Mouse (Mus musculus) forebrain, embryonic 13.5 days (tissue): Measurements from ENCODE around the gene Zfp655. TPM values are rescaled to one million over a fixed set of nuclear protein-coding genes. Genes with fewer than 3 reads are reported as not detected.
"Not testable (repeated sequence)": the region's sequence is repeated elsewhere in the genome, so short reads cannot be mapped to it uniquely, and the experiment has no call there.

ENCODE experiments used
- ATAC-seq: fragments of 200-750 bp; cut with Nextera tagmentation; 2 replicates; pipeline ENCODE4 v1.8.0; 2017
- H3K27ac ChIP-seq: fragments of 300-500 bp; sonication (generic); 2 replicates; pipeline ENCODE4 v1.5.1; 2015; ENCODE audit warnings: inconsistent platforms, mild to moderate bottlenecking, moderate library complexity
- H3K27me3 ChIP-seq: fragments of 300-500 bp; sonication (generic); 2 replicates; pipeline ENCODE4 v1.6.1; 2015; ENCODE audit warnings: mild to moderate bottlenecking, inconsistent platforms
- H3K36me3 ChIP-seq: fragments of 300-500 bp; sonication (generic); 2 replicates; pipeline ENCODE4 v1.6.1; 2015; ENCODE audit warnings: mild to moderate bottlenecking, inconsistent platforms; ENCODE audit not compliant: poor library complexity, severe bottlenecking
- H3K4me1 ChIP-seq: fragments of 300-500 bp; sonication (generic); 2 replicates; pipeline ENCODE4 v1.6.1; 2015; ENCODE audit warnings: inconsistent platforms
- H3K4me2 ChIP-seq: fragments of 300-500 bp; sonication (generic); 2 replicates; pipeline ENCODE4 v1.6.1; 2015; ENCODE audit warnings: inconsistent platforms, mild to moderate bottlenecking, moderate library complexity
- H3K4me3 ChIP-seq: fragments of 300-500 bp; sonication (generic); 2 replicates; pipeline ENCODE4 v1.5.1; 2015; ENCODE audit warnings: mild to moderate bottlenecking, inconsistent platforms
- H3K9ac ChIP-seq: fragments of 300-500 bp; sonication (generic); 2 replicates; pipeline ENCODE4 v1.6.1; 2015; ENCODE audit warnings: mild to moderate bottlenecking, inconsistent platforms
- H3K9me3 ChIP-seq: fragments of 300-500 bp; sonication (generic); replicated peaks from 2 replicates; pipeline ENCODE4 v1.6.1; 2016; ENCODE audit warnings: inconsistent platforms
- WGBS: fragments of 180-500 bp; shearing (Covaris S2); methylation state at CpG from one replicate; pipeline ENCODE4 v1.1.7; 2015; 5-methylcytosine and 5-hydroxymethylcytosine counted together
- polyA plus RNA-seq: library from polyadenylated mRNA; unstranded; fragments of >200 nt; fragmentation: Nextera tagmentation; extraction: Ambion mirVana; gene quantifications from 2 replicates; pipeline ENCODE4 v1.2.1, GENCODE M21; 2015

The Zfp655 gene
- polyA plus RNA-seq, 1 experiment from 2014 or later, result 38.2 TPM

GRCm38 (mm10) chr5:145226453-145226852 lies 5.1 kb upstream of the Zfp655 start:
- WGBS, result 68% methylated on average over 2 of the region's 2 CpGs
- peaks cover 3% of the 10 kb centered on the region; the same call in 1 of the 2 replicates for H3K4me1 ChIP-seq
- 0 out of 2 replicates have a peak, but pooled peaks cover 3% of the 10 kb centered on the region for H3K27me3 ChIP-seq
- no peak overlapping the region for H3K4me3 ChIP-seq
- no peak overlapping the region for H3K27ac ChIP-seq
- H3K4me2 ChIP-seq, result no peak overlapping the region
- no peaks in the 10 kb centered on the region for H3K9me3 ChIP-seq
- peaks cover 15% of the 10 kb centered on the region for H3K36me3 ChIP-seq
- no peak for ATAC-seq
- no peak overlapping the region for H3K9ac ChIP-seq

DNA sequence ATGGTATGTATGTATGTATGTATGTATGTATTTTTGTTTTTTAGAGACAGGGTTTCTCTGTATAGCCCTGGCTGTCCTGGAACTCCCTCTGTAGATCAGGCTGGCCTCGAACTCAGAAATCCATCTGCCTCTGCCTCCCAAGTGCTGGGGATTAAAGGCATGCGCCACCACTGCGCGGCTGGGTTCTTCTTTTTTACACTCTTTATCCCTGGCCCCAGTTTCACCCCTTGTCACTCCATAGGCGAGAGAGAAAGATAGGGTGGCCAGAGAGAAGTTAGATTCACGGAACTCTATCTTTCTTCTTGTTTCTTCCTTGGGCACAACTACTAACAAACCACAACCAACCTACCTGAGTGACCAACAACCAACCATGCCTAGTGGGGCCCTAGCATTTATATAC lies 2.2 kb upstream of the Zfp655 start:
- H3K27me3 ChIP-seq, H3K4me2 ChIP-seq, H3K9me3 ChIP-seq, H3K4me3 ChIP-seq, ATAC-seq, H3K9ac ChIP-seq, H3K27ac ChIP-seq: not testable (repeated sequence)
- WGBS, result 84% methylated on average over 6 of the region's 6 CpGs
- Histone ChIP-seq H3K4me1 (peaks cover 18% of the 10 kb centered on the region), H3K36me3 (peaks cover 10% of the 10 kb centered on the region)

DNA sequence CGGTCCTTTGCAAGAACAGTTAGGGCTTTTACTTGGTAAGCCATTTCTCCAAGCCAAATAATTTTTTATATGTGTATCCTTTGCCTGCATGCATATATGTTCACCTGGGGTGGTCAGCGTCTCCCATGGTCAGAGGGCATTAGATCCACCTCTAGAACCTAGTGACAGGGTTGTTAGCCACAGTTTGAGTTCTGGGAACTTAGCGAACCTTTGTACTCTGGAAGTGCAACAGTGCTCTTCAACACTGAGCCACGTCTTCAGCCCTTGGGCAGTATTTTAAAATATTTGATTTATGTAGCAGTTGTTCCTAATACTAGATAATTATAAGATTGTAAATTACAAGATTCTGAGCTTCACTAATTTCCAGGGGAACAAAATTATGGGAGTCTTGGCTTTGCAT lies 874 bp upstream of the Zfp655 start:
- Histone ChIP-seq H3K4me1 (peaks cover 18% of the 10 kb centered on the region), H3K36me3 (peaks cover 24% of the 10 kb centered on the region), H3K27me3 (0 out of 2 replicates have a peak, but pooled peaks cover 3% of the 10 kb centered on the region), H3K27ac (no peak overlapping the region), H3K4me2 (peak overlapping the region; percentile 90), H3K4me3 (peak overlapping the region; percentile 97), H3K9ac (peak overlapping the region; percentile 97; the same call in 1 of the 2 replicates), H3K9me3 (no peaks in the 10 kb centered on the region)
- ATAC-seq, result no peak
- 86% methylated on average over 4 of the region's 4 CpGs for WGBS

GRCm38 (mm10) chr5:145231893-145232411 lies 437 bp downstream of the Zfp655 start:
- Histone ChIP-seq H3K4me3 (peak overlapping the region; percentile 97), H3K4me2 (peak overlapping the region; percentile 90), H3K4me1 (peaks cover 18% of the 10 kb centered on the region), H3K27ac (peak overlapping the region; percentile 82), H3K27me3 (0 out of 2 replicates have a peak, but pooled peaks cover 3% of the 10 kb centered on the region), H3K9ac (peak overlapping the region; percentile 97), H3K9me3 (no peaks in the 10 kb centered on the region), H3K36me3 (peaks cover 34% of the 10 kb centered on the region)
- ATAC-seq, result peak; percentile 64
- WGBS, result under 1% methylated on average over 45 of the region's 49 CpGs

DNA sequence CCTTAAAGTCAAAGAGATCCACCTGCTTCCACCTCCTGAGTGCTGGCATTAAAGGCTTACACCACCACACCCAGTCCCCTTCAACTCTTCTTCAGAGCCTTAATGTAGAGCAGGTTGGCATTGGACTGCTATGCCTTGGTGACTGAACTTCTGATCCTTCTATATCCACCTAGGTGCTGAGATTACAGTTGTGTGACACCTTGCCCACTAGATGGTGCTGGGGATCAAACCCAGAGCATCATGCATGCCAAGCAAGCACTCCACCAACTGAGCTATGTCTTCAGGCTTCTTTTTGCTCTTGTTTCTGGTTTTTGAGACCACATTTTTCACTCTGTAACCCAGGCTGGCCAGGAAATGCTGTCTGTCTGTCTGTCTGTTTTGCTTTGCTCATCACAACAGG lies 3.1 kb downstream of the Zfp655 start:
- H3K4me1 ChIP-seq, result peaks cover 18% of the 10 kb centered on the region
- H3K4me3 ChIP-seq, result no peak overlapping the region
- no peaks in the 10 kb centered on the region for H3K27me3 ChIP-seq
- no peak overlapping the region for H3K9ac ChIP-seq
- no peaks in the 10 kb centered on the region for H3K9me3 ChIP-seq
- no peak overlapping the region for H3K4me2 ChIP-seq
- H3K27ac ChIP-seq, result no peak overlapping the region
- H3K36me3 ChIP-seq, result peaks cover 51% of the 10 kb centered on the region
- ATAC-seq, result no peak

DNA sequence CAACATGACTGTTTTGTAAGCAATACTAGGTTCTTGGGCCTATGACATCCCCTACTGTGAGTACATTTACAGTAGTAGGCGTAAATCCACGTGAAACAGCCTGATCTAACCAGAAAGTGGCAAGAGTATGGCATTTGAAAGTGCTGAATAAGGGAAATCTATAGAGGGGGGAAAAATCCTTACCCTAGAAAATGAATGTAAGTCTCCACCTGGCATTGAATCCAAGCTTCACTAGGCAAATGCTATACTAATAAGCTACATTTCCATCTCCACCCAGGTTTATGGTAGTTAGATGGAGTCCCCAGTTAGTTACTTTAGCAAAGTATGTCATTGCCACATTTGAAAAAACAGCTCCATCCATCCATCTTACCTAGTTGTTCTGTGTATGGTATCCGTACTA lies 18.0 kb downstream of the Zfp655 start:
- Histone ChIP-seq H3K36me3 (peaks cover 65% of the 10 kb centered on the region), H3K9me3 (no peaks in the 10 kb centered on the region), H3K27ac (no peak overlapping the region), H3K4me1 (no peaks in the 10 kb centered on the region), H3K9ac (no peak overlapping the region), H3K4me2 (no peak overlapping the region), H3K27me3 (no peaks in the 10 kb centered on the region), H3K4me3 (no peak overlapping the region)
- ATAC-seq, result no peak
- 91% methylated on average over 3 of the region's 3 CpGs for WGBS

- ATAC-seq, result not testable (repeated sequence)
- 91% methylated on average over 2 of the region's 2 CpGs for WGBS
These were observed 42.1 kb downstream of the Zfp655 start for GRCm38 (mm10) chr5:145273568-145273967.

DNA sequence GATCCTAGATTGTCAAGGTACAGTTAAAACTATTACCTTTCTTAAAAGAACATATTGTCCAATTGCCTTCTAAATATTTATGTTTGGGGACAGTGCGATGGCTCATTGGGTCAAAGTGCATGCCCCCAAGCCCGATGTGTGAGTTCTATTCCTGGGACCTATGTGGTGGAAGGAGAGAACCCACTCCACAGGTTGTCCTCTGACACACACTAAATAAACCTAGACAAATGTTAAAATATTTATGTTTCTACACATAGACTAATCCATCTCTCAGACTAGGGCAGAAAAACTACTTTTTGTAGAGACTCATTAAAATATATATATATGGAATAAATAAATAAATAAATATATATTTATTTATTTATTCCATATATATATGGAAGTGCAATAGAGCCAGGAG lies 48.4 kb downstream of the Zfp655 start:
- peak; percentile 60 for ATAC-seq
- Histone ChIP-seq H3K27ac (no peak overlapping the region), H3K9ac (no peak overlapping the region), H3K36me3 (peaks cover 27% of the 10 kb centered on the region), H3K4me2 (0 out of 2 replicates have a peak overlapping the region, but pooled peaks have one; percentile 70), H3K4me3 (peak overlapping the region; percentile 93; the same call in 1 of the 2 replicates), H3K4me1 (peaks cover 11% of the 10 kb centered on the region), H3K27me3 (no peaks in the 10 kb centered on the region), H3K9me3 (no peaks in the 10 kb centered on the region)
- WGBS, result 94% methylated on average over 2 of the region's 2 CpGs

More at GRCm38 (mm10) chr5:145273568-145273967, 42.1 kb downstream of the Zfp655 start:
- not testable (repeated sequence) for H3K36me3 ChIP-seq, H3K9me3 ChIP-seq, H3K4me2 ChIP-seq, H3K4me1 ChIP-seq, H3K9ac ChIP-seq, H3K27me3 ChIP-seq, H3K4me3 ChIP-seq, H3K27ac ChIP-seq

DNA sequence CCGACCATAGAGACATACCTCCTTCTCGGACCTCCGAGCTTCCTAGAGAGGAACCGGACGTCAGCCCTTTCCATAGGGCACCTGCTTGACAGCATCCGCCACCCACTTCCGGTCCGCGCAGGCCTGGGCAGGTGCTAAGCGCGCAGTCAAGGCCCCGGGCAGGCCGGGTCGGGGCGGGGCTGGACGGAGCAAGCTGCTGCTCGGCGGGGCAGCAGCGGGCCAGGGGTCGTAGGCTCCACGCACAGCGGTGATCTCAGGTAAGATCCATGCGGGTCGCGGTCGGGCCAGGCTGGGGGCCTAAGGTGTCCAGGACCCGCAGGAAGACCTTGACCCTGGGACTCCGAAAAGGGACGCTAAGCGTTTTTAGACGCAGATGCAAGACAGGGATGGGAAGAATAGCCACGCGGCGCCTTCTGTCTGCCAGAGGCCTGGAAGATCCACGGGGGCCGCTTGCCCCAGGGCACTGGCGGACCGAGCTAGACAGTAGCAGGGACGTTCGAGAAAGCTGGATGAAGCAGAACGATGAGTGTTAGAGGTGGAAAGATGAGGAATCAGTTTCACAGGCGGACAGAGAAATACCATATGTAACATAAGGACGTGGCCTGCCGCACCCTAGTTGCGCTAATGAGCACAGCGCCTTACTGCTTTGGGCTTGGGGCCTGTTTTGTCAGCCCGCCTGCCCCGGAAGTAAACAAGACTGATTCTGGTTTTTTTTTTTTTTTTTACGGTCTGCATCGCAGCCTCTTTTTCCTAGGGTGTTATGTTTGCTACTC lies 49.0 kb downstream of the Zfp655 start, which contains the start of gene Zscan25:
Zscan25 (plus strand) TSS at position 130 of the 773 bp plus-strand sequence.
- ATAC-seq, result peak; percentile 99
- peak within 1 kb of the TSS; percentile 70 for H3K4me2 ChIP-seq

GRCm38 (mm10) chr5:145288382-145288781 lies 56.9 kb downstream of the Zfp655 start:
- Histone ChIP-seq H3K4me2 (no peak overlapping the region), H3K4me3 (no peak overlapping the region), H3K36me3 (peaks cover 97% of the 10 kb centered on the region), H3K4me1 (no peaks in the 10 kb centered on the region), H3K27ac (no peak overlapping the region), H3K27me3 (no peaks in the 10 kb centered on the region), H3K9me3 (peaks cover 4% of the 10 kb centered on the region; the same call in 1 of the 2 replicates), H3K9ac (no peak overlapping the region)
- WGBS, result 96% methylated on average over 5 of the region's 5 CpGs
- no peak for ATAC-seq

More for the DNA sequence above, 49.0 kb downstream of the Zfp655 start, which contains the start of gene Zscan25:
- H3K27me3 ChIP-seq, result no peaks in the 10 kb centered on the region
- H3K36me3 ChIP-seq, result peaks cover 33% of the 10 kb centered on the region
- H3K9ac ChIP-seq, result peak within 1 kb of the TSS; percentile 90
- peak within 1 kb of the TSS; percentile 85 for H3K27ac ChIP-seq
- no peaks in the 10 kb centered on the region for H3K9me3 ChIP-seq
- H3K4me3 ChIP-seq, result peak within 1 kb of the TSS; percentile 93
- WGBS, result under 1% methylated on average over 50 of the region's 50 CpGs
- peaks cover 11% of the 10 kb centered on the region for H3K4me1 ChIP-seq

DNA sequence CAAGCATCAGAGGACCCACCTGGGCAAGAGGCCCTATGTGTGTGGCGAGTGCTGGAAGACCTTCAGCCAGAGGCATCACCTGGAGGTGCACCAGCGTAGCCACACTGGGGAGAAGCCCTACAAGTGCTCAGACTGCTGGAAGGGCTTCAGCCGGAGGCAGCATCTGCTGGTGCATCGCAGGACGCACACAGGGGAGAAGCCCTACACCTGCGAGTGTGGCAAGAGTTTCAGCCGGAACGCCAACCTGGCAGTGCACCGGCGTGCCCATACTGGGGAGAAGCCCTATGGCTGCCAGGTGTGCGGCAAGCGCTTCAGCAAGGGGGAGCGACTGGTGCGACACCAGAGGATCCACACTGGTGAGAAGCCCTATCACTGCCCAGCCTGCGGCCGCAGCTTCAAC lies 59.2 kb downstream of the Zfp655 start:
- no peaks in the 10 kb centered on the region for H3K27me3 ChIP-seq
- no peak for ATAC-seq
- H3K4me3 ChIP-seq, result no peak overlapping the region
- H3K27ac ChIP-seq, result no peak overlapping the region
- 96% methylated on average over 16 of the region's 16 CpGs for WGBS
- peaks cover 90% of the 10 kb centered on the region for H3K36me3 ChIP-seq
- H3K4me2 ChIP-seq, result no peak overlapping the region
- no peaks in the 10 kb centered on the region for H3K4me1 ChIP-seq
- H3K9ac ChIP-seq, result no peak overlapping the region
- H3K9me3 ChIP-seq, result peaks cover 4% of the 10 kb centered on the region; the same call in 1 of the 2 replicates

- no peak overlapping the region for H3K4me2 ChIP-seq
- no peaks in the 10 kb centered on the region for H3K4me1 ChIP-seq
- no peak overlapping the region for H3K4me3 ChIP-seq
- ATAC-seq, result no peak
- WGBS, result 96% methylated on average over 6 of the region's 6 CpGs
- no peak overlapping the region for H3K9ac ChIP-seq
- peaks cover 73% of the 10 kb centered on the region for H3K36me3 ChIP-seq
- no peak overlapping the region for H3K27ac ChIP-seq
- peaks cover 4% of the 10 kb centered on the region; the same call in 1 of the 2 replicates for H3K9me3 ChIP-seq
- no peaks in the 10 kb centered on the region for H3K27me3 ChIP-seq
These were observed 60.9 kb downstream of the Zfp655 start for GRCm38 (mm10) chr5:145292398-145292797.
